Mouse (Mus musculus) CH12.LX (cell line): Measurements from ENCODE around the gene Hp. TPM values are rescaled to one million over a fixed set of nuclear protein-coding genes. Genes with fewer than 3 reads are reported as not detected.

ENCODE experiments used
- DNase-seq: peaks from one replicate; pipeline ENCODE4 v3.0.0-alpha.2; 2013; ENCODE audit errors: extremely low read depth
- H3K27ac ChIP-seq: 2 replicates; pipeline ENCODE4 v1.5.1; 2012; ENCODE audit warnings: low read depth, mild to moderate bottlenecking, control low read depth, moderate library complexity; ENCODE audit not compliant: insufficient read depth
- H3K27me3 ChIP-seq: replicated peaks from 2 replicates; pipeline ENCODE3; 2012; ENCODE audit warnings: inconsistent platforms
- H3K36me3 ChIP-seq, 2 experiments: replicated peaks in 1 of 2; 2 replicates each; pipeline versions ENCODE3 to v1.6.1; 2012; ENCODE audit warnings: inconsistent platforms in 1 of 2, low read length in 1 of 2, mild to moderate bottlenecking in 1 of 2, mixed read lengths in 1 of 2, moderate library complexity in 1 of 2; ENCODE audit not compliant: control insufficient read depth in 1 of 2, insufficient read depth in 1 of 2
- H3K4me1 ChIP-seq, 2 experiments: 2 replicates each; pipeline ENCODE4 v1.6.1; 2012; ENCODE audit warnings: inconsistent platforms in 1 of 2, moderate library complexity in 1 of 2; ENCODE audit not compliant: insufficient read depth in 2 of 2, control insufficient read depth in 1 of 2
- H3K4me2 ChIP-seq: 2 replicates; pipeline ENCODE4 v1.6.1; 2012; ENCODE audit warnings: low read depth, mild to moderate bottlenecking, control low read depth; ENCODE audit not compliant: poor library complexity, insufficient read depth, severe bottlenecking
- H3K4me3 ChIP-seq, 3 experiments: fragments of 150-350 bp in 1 of 3; sonication (generic) in 1 of 3; replicated peaks in 1 of 3; 2 replicates each; pipeline versions ENCODE3 to v1.5.1; 2011 to 2012; ENCODE audit warnings: low read depth in 2 of 3, low read length in 2 of 3, mild to moderate bottlenecking in 2 of 3, moderate library complexity in 2 of 3, control low read depth in 1 of 3, improper control_type of control experiment in 1 of 3, inconsistent platforms in 1 of 3, mixed read lengths in 1 of 3; ENCODE audit not compliant: poor library complexity in 1 of 3
- H3K79me2 ChIP-seq: replicated peaks from 2 replicates; pipeline ENCODE4 v1.6.1; 2012; ENCODE audit warnings: mild to moderate bottlenecking, moderate library complexity; ENCODE audit not compliant: control insufficient read depth, poor library complexity, insufficient read depth, severe bottlenecking; ENCODE audit errors: extremely low read depth
- H3K9ac ChIP-seq: 2 replicates; pipeline ENCODE4 v1.6.1; 2012; ENCODE audit warnings: low read depth, mild to moderate bottlenecking, control low read depth, moderate library complexity; ENCODE audit not compliant: insufficient read depth
- H3K9me3 ChIP-seq: replicated peaks from 2 replicates; pipeline ENCODE3; 2012; ENCODE audit warnings: low read length, inconsistent platforms, mixed read lengths
- BHLHE40 ChIP-seq: IDR thresholded peaks from 2 replicates; pipeline ENCODE4 v1.6.1; 2011; ENCODE audit warnings: mild to moderate bottlenecking, low read depth, low read length, improper control_type of control experiment
- CHD1 ChIP-seq: IDR thresholded peaks from 2 replicates; pipeline ENCODE4 v1.6.1; 2012; ENCODE audit warnings: low read depth, low read length, improper control_type of control experiment, inconsistent platforms
- E2F4 ChIP-seq: IDR thresholded peaks from 2 replicates; pipeline ENCODE4 v1.6.1; 2011; ENCODE audit warnings: low read depth, low read length, improper control_type of control experiment; ENCODE audit not compliant: insufficient replicate concordance
- ELF1 ChIP-seq: IDR thresholded peaks from 2 replicates; pipeline ENCODE4 v1.6.1; 2014; ENCODE audit warnings: low read depth, mild to moderate bottlenecking, inconsistent platforms, low read length, improper control_type of control experiment
- EP300 ChIP-seq: IDR thresholded peaks from 2 replicates; pipeline ENCODE4 v1.6.1; 2011; ENCODE audit warnings: low read length, improper control_type of control experiment
- ETS1 ChIP-seq: conservative IDR thresholded peaks from 2 replicates; pipeline ENCODE4 v1.6.1; 2012; ENCODE audit warnings: low read depth, mild to moderate bottlenecking, inconsistent platforms, low read length, improper control_type of control experiment, moderate library complexity
- GABPA ChIP-seq: IDR thresholded peaks from 2 replicates; pipeline ENCODE4 v1.6.1; 2012; ENCODE audit warnings: low read depth, low read length, improper control_type of control experiment, inconsistent platforms; ENCODE audit not compliant: insufficient replicate concordance
- HCFC1 ChIP-seq: IDR thresholded peaks from 2 replicates; pipeline ENCODE4 v1.6.1; 2012; ENCODE audit warnings: low read depth, mild to moderate bottlenecking, inconsistent platforms, low read length, improper control_type of control experiment
- IRF4 ChIP-seq: IDR thresholded peaks from 2 replicates; pipeline ENCODE4 v1.6.1; 2014; ENCODE audit warnings: low read depth, mild to moderate bottlenecking, inconsistent platforms, low read length, improper control_type of control experiment
- JUN ChIP-seq: IDR thresholded peaks from 2 replicates; pipeline ENCODE4 v1.6.1; 2011; ENCODE audit warnings: low read depth, mild to moderate bottlenecking, low read length, improper control_type of control experiment, moderate library complexity; ENCODE audit not compliant: insufficient read depth
- JUND ChIP-seq: conservative IDR thresholded peaks from 2 replicates; pipeline ENCODE4 v1.6.1; 2011; ENCODE audit warnings: low read depth, low read length, improper control_type of control experiment
- MAZ ChIP-seq: IDR thresholded peaks from 2 replicates; pipeline ENCODE4 v1.6.1; 2012; ENCODE audit warnings: low read depth, mild to moderate bottlenecking, inconsistent platforms, low read length, improper control_type of control experiment, moderate library complexity
- MEF2A ChIP-seq: IDR thresholded peaks from 2 replicates; pipeline ENCODE4 v1.6.1; 2014; ENCODE audit warnings: low read depth, mild to moderate bottlenecking, inconsistent platforms, low read length, improper control_type of control experiment, borderline replicate concordance
- MYC ChIP-seq: IDR thresholded peaks from 2 replicates; pipeline ENCODE4 v1.6.1; 2011; ENCODE audit warnings: low read depth, mild to moderate bottlenecking, improper control_type of control experiment, low read length
- NELFE ChIP-seq: IDR thresholded peaks from 2 replicates; pipeline ENCODE4 v1.6.1; 2011; ENCODE audit warnings: low read depth, low read length, improper control_type of control experiment
- NRF1 ChIP-seq: IDR thresholded peaks from 2 replicates; pipeline ENCODE4 v1.6.1; 2014; ENCODE audit warnings: low read depth, mild to moderate bottlenecking, inconsistent platforms, low read length, improper control_type of control experiment, moderate library complexity
- POLR2A ChIP-seq: IDR thresholded peaks from 2 replicates; pipeline ENCODE4 v1.6.1; 2011; ENCODE audit warnings: low read depth, mild to moderate bottlenecking, improper control_type of control experiment, low read length
- POLR2AphosphoS2 ChIP-seq: IDR thresholded peaks from 2 replicates; pipeline ENCODE4 v1.6.1; 2011; ENCODE audit warnings: low read depth, low read length, improper control_type of control experiment
- RAD21 ChIP-seq: IDR thresholded peaks from 2 replicates; pipeline ENCODE4 v1.6.1; 2011; ENCODE audit warnings: low read depth, mild to moderate bottlenecking, low read length, improper control_type of control experiment, moderate library complexity
- RCOR1 ChIP-seq: conservative IDR thresholded peaks from 2 replicates; pipeline ENCODE4 v1.6.1; 2012; ENCODE audit warnings: low read depth, mild to moderate bottlenecking, inconsistent platforms, low read length, improper control_type of control experiment
- SIN3A ChIP-seq: IDR thresholded peaks from 2 replicates; pipeline ENCODE4 v1.6.1; 2012; ENCODE audit warnings: low read length, improper control_type of control experiment, inconsistent platforms
- TBP ChIP-seq: conservative IDR thresholded peaks from 2 replicates; pipeline ENCODE4 v1.6.1; 2011; ENCODE audit warnings: low read depth, low read length, improper control_type of control experiment
- TCF12 ChIP-seq: IDR thresholded peaks from 2 replicates; pipeline ENCODE4 v1.6.1; 2014; ENCODE audit warnings: low read depth, mild to moderate bottlenecking, inconsistent platforms, low read length, improper control_type of control experiment
- USF1 ChIP-seq: IDR thresholded peaks from 2 replicates; pipeline ENCODE4 v1.6.1; 2014; ENCODE audit warnings: low read depth, mild to moderate bottlenecking, inconsistent platforms, low read length, improper control_type of control experiment
- USF2 ChIP-seq: conservative IDR thresholded peaks from 2 replicates; pipeline ENCODE4 v1.6.1; 2011; ENCODE audit warnings: low read depth, low read length, improper control_type of control experiment
- ZKSCAN1 ChIP-seq: IDR thresholded peaks from 2 replicates; pipeline ENCODE4 v1.6.1; 2012; ENCODE audit warnings: low read depth, inconsistent platforms, low read length, improper control_type of control experiment, borderline replicate concordance
- ZMIZ1 ChIP-seq: IDR thresholded peaks from 2 replicates; pipeline ENCODE4 v1.6.1; 2012; ENCODE audit warnings: low read depth, mild to moderate bottlenecking, inconsistent platforms, low read length, improper control_type of control experiment
- ZNF384 ChIP-seq: IDR thresholded peaks from 2 replicates; pipeline ENCODE4 v1.6.1; 2012; ENCODE audit warnings: low read depth, low read length, improper control_type of control experiment, inconsistent platforms
- dilution Hi-C: fragments of 300-500 bp; cut with MboI; formaldehyde crosslinking; loops from 2 replicates; pipeline ENCODE4 v1.14.3; 2020; ENCODE audit warnings: low sequenced_read_pairs; ENCODE audit not compliant: extremely low pct_unique_long_range_greater_than_20kb, extremely low pct_ligation_motif_present
- in situ Hi-C: fragments of 300-500 bp; cut with MboI; formaldehyde crosslinking; loops from 3 replicates; pipeline ENCODE4 v1.14.3; 2019; ENCODE audit warnings: low sequenced_read_pairs, low pct_ligation_motif_present, low pct_unique_long_range_greater_than_20kb, mixed read lengths
- polyA plus RNA-seq: library from polyadenylated mRNA; unstranded; fragments of >175 nt; gene quantifications from 2 replicates; pipeline ENCODE4 v1.2.1, GENCODE M21; 2012; ENCODE audit warnings: low read depth; ENCODE audit not compliant: insufficient read length
- total RNA-seq, 2 experiments: library from RNA; depleted of rRNA; stranded (reverse); fragments of 300-350 nt in 1 of 2; fragments of >200 nt in 1 of 2; gene quantifications; 2 replicates each; pipeline ENCODE4 v1.2.3; 2012 to 2014

Hp gene
- total and polyA plus RNA-seq, 3 experiments: not detected

GRCm38 (mm10) chr8:109542748-109543519 is 36.0 kb downstream of the Hp start (continued):
- TF ChIP-seq SIN3A (0 out of 2 replicates have a peak, but pooled peaks have one; percentile 51), JUN (no peak; the same call in 1 of the 2 replicates), RAD21 (no peak), E2F4 (no peak), TCF12 (no peak), HCFC1 (no peak), ETS1 (no peak), POLR2AphosphoS2 (no peak), CHD1 (no peak), USF1 (no peak), ZKSCAN1 (no peak), ZMIZ1 (no peak), MYC (no peak)

- H3K4me3 ChIP-seq: no peak overlapping the region
- H3K9ac ChIP-seq: no peak overlapping the region
- H3K27me3 ChIP-seq: no peaks in the 10 kb centered on the region
- H3K9me3 ChIP-seq: no peaks in the 10 kb centered on the region
- H3K27ac ChIP-seq: no peak overlapping the region
- peaks cover 4 to 16% of the 10 kb centered on the region in 2 experiments for H3K36me3 ChIP-seq
- TF ChIP-seq ZNF384 (no peak), POLR2AphosphoS2 (no peak), GABPA (no peak), IRF4 (peak; percentile 84), MAZ (no peak), NELFE (peak; percentile 31; the same call in 1 of the 2 replicates), TCF12 (no peak), HCFC1 (no peak), RCOR1 (no peak), ETS1 (no peak), MYC (0 out of 2 replicates have a peak, but pooled peaks have one; percentile 22), USF2 (no peak), E2F4 (no peak), MEF2A (no peak), POLR2A (0 out of 2 replicates have a peak, but pooled peaks have one; percentile 33), JUN (peak; percentile 57), EP300 (peak; percentile 69), BHLHE40 (no peak), ELF1 (no peak), ZKSCAN1 (no peak), RAD21 (no peak), JUND (peak; percentile 81), TBP (no peak), ZMIZ1 (no peak), NRF1 (no peak)
- H3K4me1 ChIP-seq: peaks cover 14 to 20% of the 10 kb centered on the region in 2 experiments; a peak in 3 of 4 replicates
- H3K4me2 ChIP-seq: peak overlapping the region; percentile 68
- in situ Hi-C loops (no loop called here), dilution Hi-C loops (no loop called here)
- DNase-seq: peak; percentile 50
- H3K79me2 ChIP-seq: no peaks in the 10 kb centered on the region
These were observed 36.8 kb downstream of the Hp start for GRCm38 (mm10) chr8:109542165-109542564.
